Mouse (Mus musculus) cortical plate, adult 2 months (tissue): ENCODE measurements around the gene Cyb5rl.

ENCODE experiments used
- CTCF ChIP-seq: fragments of 200-500 bp; IDR thresholded peaks from 2 replicates; pipeline ENCODE4 v1.5.1; 2011; ENCODE audit warnings: mild to moderate bottlenecking, control low read depth, low read length; ENCODE audit not compliant: insufficient read depth; ENCODE audit errors: extremely low read depth
- POLR2A ChIP-seq: fragments of 200-500 bp; IDR thresholded peaks from 2 replicates; pipeline ENCODE4 v1.6.1; 2011; ENCODE audit warnings: mild to moderate bottlenecking, low read length, control low read depth; ENCODE audit not compliant: insufficient read depth; ENCODE audit errors: extremely low read depth

DNA sequence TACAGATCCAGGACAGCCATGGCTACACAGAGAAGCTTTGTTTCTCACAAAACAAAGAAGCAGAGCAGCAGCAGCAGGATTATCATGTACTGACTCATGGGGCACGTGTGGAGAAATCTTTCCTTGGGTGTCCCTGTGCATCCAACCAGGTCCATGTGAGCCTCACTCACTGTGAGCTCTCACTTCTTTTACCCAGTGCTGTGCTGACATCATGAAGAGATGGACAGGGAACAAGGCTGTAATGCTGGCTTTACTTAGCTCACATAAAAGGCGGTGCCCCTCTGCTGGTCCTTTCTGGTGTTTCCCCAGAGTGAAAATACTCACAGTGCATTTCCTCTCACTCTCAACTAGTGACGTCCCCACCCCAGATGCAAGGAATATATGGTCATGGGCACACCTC is 45.3 kb upstream of the Cyb5rl start:
- TF ChIP-seq POLR2A: no peak
- no peak for TF ChIP-seq CTCF
